Comparison of ENCODE assay signal across 22 mouse cellular contexts in the genomic region with DNA sequence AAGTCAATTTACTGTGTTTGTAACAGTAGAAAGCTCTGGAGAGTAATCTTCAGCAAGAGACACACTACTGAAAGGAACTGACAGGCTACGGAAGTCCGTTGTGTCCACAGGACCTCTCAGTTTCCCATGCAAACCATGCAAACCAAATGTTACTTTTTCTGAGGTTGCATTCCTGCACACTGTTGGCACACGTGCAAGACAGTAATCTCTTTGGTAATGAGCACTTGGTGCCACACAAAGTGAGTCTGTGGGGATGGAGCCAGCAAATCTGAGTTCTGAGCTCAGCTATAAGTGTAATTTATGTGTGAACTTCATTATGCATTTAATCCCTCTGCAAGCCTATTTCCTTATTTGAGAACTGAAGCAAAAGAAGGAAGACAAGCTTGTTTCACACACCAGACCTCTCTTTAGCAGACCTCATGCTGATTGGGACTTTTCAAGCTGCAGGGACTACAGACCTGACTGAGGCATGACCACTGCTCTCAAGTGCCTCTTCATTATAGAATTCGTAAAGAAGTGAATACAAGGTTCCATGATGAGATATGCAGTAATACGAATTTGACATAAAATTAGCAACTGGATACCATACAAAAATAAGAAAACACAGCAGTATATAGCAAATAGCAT.
DNase-seq lines count a peak whose midpoint lies in the region; ATAC-seq and TF ChIP-seq lines count a peak whose summit lies in the region.
"Had no signal": no experiment of that assay in that cellular context is flagged by ENCODE, and none has a peak within 500 bp of the region (broad histone marks: within the 10 kb centered on the region; RNA-seq: fewer than 3 reads in every experiment).

No protein-coding gene starts in this region.

- no peak for TF ChIP-seq EP300 in CH12.LX (IDR thresholded peaks at IDR 0.05; ENCODE audit: low read length)

- no peak overlapping the region for H3K9ac ChIP-seq in CH12.LX (ENCODE audit: insufficient read depth, low read depth)
- H3K9ac ChIP-seq in midbrain, embryonic 13.5 days (replicated peaks) = no peak overlapping the region
- H3K9ac ChIP-seq: embryonic facial prominence, embryonic 12.5 days; hindbrain, embryonic 13.5 days; liver, embryonic 15.5 days had no signal

- no peaks in the 10 kb centered on the region for H3K9me3 ChIP-seq in CH12.LX (replicated peaks; ENCODE audit: low read length)
- no peaks in the 10 kb centered on the region for H3K9me3 ChIP-seq in midbrain, embryonic 13.5 days
- H3K9me3 ChIP-seq: embryonic facial prominence, embryonic 12.5 days; hindbrain, embryonic 13.5 days; liver, embryonic 15.5 days had no signal

- DNase-seq in frontal cortex, postnatal 10 days (ENCODE audit: low spot score in 2 of 2) = no peak
- DNase-seq in CH12.LX (ENCODE audit: extremely low read depth) = no peak
- DNase-seq in fibroblast of lung, adult 2 months (ENCODE audit: low read depth) = peak; percentile 18
- DNase-seq in layer of hippocampus, adult 8-10 months (ENCODE audit: low spot score in 2 of 2) = no peak
- DNase-seq in retina, embryonic 14.5 days (ENCODE audit: low spot score) = no peak
- DNase-seq: adrenal gland, adult 2 months; cerebellum, postnatal 10 days; kidney, adult 2 months; kidney, postnatal 10 days; lung, postnatal 4 days; thymus, postnatal 36 days had no signal

- no peak for TF ChIP-seq CTCF in CH12.LX (conservative IDR thresholded peaks at IDR 0.05 in 1 of 2, IDR thresholded peaks at IDR 0.05 in 1 of 2; ENCODE audit: low read depth in 2 of 2, low read length in 2 of 2)

- no peak overlapping the region for H3K27ac ChIP-seq in CH12.LX (ENCODE audit: insufficient read depth, low read depth)
- no peak overlapping the region for H3K27ac ChIP-seq in midbrain, embryonic 13.5 days
- H3K27ac ChIP-seq: embryonic facial prominence, embryonic 12.5 days; hindbrain, embryonic 13.5 days; liver, embryonic 15.5 days had no signal

- TF ChIP-seq POLR2A in CH12.LX (IDR thresholded peaks at IDR 0.05; ENCODE audit: low read depth, low read length) = no peak

- peaks cover 9 to 50% of the 10 kb centered on the region in 2 experiments for H3K4me1 ChIP-seq in CH12.LX (ENCODE audit: control insufficient read depth in 1 of 2, insufficient read depth in 2 of 2)
- H3K4me1 ChIP-seq in midbrain, embryonic 13.5 days (replicated peaks) = 0 out of 2 replicates have a peak, but pooled peaks cover 3% of the 10 kb centered on the region
- H3K4me1 ChIP-seq: embryonic facial prominence, embryonic 12.5 days; hindbrain, embryonic 13.5 days; liver, embryonic 15.5 days had no signal

- no peak overlapping the region for H3K4me3 ChIP-seq in CH12.LX (replicated peaks in 1 of 3; ENCODE audit: low read depth in 2 of 3, low read length in 2 of 3, poor library complexity in 1 of 3)
- H3K4me3 ChIP-seq in midbrain, embryonic 13.5 days (replicated peaks) = no peak overlapping the region
- H3K4me3 ChIP-seq: embryonic facial prominence, embryonic 12.5 days; erythroblast, embryonic 14.5 days; hindbrain, embryonic 13.5 days; liver, embryonic 15.5 days had no signal

- in situ Hi-C loops in CH12.LX (cut with MboI; ENCODE audit: low pct_ligation_motif_present, low pct_unique_long_range_greater_than_20kb, low sequenced_read_pairs) = no loop called here

- TF ChIP-seq RAD21 in CH12.LX (IDR thresholded peaks at IDR 0.05; ENCODE audit: low read depth, low read length) = no peak

- H3K27me3 ChIP-seq in CH12.LX (replicated peaks) = no peaks in the 10 kb centered on the region
- H3K27me3 ChIP-seq in midbrain, embryonic 13.5 days = no peaks in the 10 kb centered on the region
- H3K27me3 ChIP-seq: embryonic facial prominence, embryonic 12.5 days; hindbrain, embryonic 13.5 days; liver, embryonic 15.5 days had no signal

- H3K79me2 ChIP-seq in CH12.LX (replicated peaks; ENCODE audit: control insufficient read depth, extremely low read depth, insufficient read depth, poor library complexity, severe bottlenecking) = peaks cover 4% of the 10 kb centered on the region; the same call in 1 of the 2 replicates

- 46% methylated on average over 5 of the region's 5 CpGs for WGBS in midbrain, embryonic 13.5 days

- dilution Hi-C loops in CH12.LX (cut with MboI; ENCODE audit: extremely low pct_ligation_motif_present, extremely low pct_unique_long_range_greater_than_20kb, low sequenced_read_pairs) = no loop called here

- peak; percentile 52 for ATAC-seq in frontal cortex, adult (ENCODE audit: low TSS enrichment)
- peak; percentile 69 for ATAC-seq in midbrain, embryonic 13.5 days
- ATAC-seq in monocyte, adult 5-6 weeks (replicated peaks; ENCODE audit: insufficient number of reproducible peaks, low FRiP score, low TSS enrichment, poor library complexity, severe bottlenecking) = no peak
- ATAC-seq: CD4-positive, CD25-positive, alpha-beta regulatory T cell, adult 4 months; inflammation-experienced regulatory T-cells, adult 6 months had no signal

- H3K36me3 ChIP-seq in CH12.LX (replicated peaks in 1 of 2; ENCODE audit: control insufficient read depth in 1 of 2, insufficient read depth in 1 of 2, low read length in 1 of 2) = peaks cover 3 to 54% of the 10 kb centered on the region in 2 experiments
- no peaks in the 10 kb centered on the region for H3K36me3 ChIP-seq in midbrain, embryonic 13.5 days
- H3K36me3 ChIP-seq: embryonic facial prominence, embryonic 12.5 days; G1E; hindbrain, embryonic 13.5 days; liver, embryonic 15.5 days had no signal

- no peak overlapping the region for H3K4me2 ChIP-seq in CH12.LX (ENCODE audit: insufficient read depth, low read depth, poor library complexity, severe bottlenecking)
- H3K4me2 ChIP-seq in midbrain, embryonic 13.5 days (replicated peaks) = no peak overlapping the region
- H3K4me2 ChIP-seq: embryonic facial prominence, embryonic 12.5 days; heart, embryonic 11.5 days; hindbrain, embryonic 13.5 days; liver, embryonic 15.5 days had no signal

TF ChIP-seq in CH12.LX, 34 proteins besides CTCF, POLR2A, EP300 and RAD21:
- TF ChIP-seq IRF4 (IDR thresholded peaks at IDR 0.05; ENCODE audit: low read depth, low read length) (no peak), BHLHE40 (IDR thresholded peaks at IDR 0.05; ENCODE audit: low read depth, low read length) (peak; percentile 34; the same call in 1 of the 2 replicates)
